9 mouse cellular contexts compared by ENCODE assay signal in genomic region chr17:56950915-56951314, GRCm38 (mm10). TPM values are rescaled to one million over a fixed set of nuclear protein-coding genes. Genes with fewer than 3 reads are reported as not detected.
DNase-seq lines count a peak whose midpoint lies in the region; ATAC-seq and TF ChIP-seq lines count a peak whose summit lies in the region.
"Had no signal": no experiment of that assay in that cellular context is flagged by ENCODE, and none has a peak within 500 bp of the region (broad histone marks: within the 10 kb centered on the region; RNA-seq: fewer than 3 reads in every experiment).

No protein-coding gene starts in this region.

- no peak overlapping the region for H3K4me2 ChIP-seq in stomach, postnatal 0 days (replicated peaks; ENCODE audit: low read depth)
- H3K4me2 ChIP-seq: liver, embryonic 15.5 days had no signal

- ATAC-seq in stomach, postnatal 0 days (ENCODE audit: low FRiP score, low TSS enrichment): no peak

- no peak for TF ChIP-seq EP300 in stomach, postnatal 0 days (optimal IDR thresholded peaks at IDR 0.05)

- H3K9me3 ChIP-seq in stomach, postnatal 0 days (ENCODE audit: control insufficient read depth, low read length): no peaks in the 10 kb centered on the region
- H3K9me3 ChIP-seq: liver, embryonic 15.5 days had no signal

- no peak overlapping the region for H3K9ac ChIP-seq in stomach, postnatal 0 days (ENCODE audit: low read length)
- H3K9ac ChIP-seq: liver, embryonic 15.5 days had no signal

- no peaks in the 10 kb centered on the region for H3K27me3 ChIP-seq in testis, adult 2 months (ENCODE audit: control insufficient read depth, insufficient read depth, low read length)
- no peaks in the 10 kb centered on the region for H3K27me3 ChIP-seq in stomach, postnatal 0 days (ENCODE audit: control insufficient read depth, insufficient read depth, low read length)

- intact Hi-C loops in gastrocnemius, adult 2 months (cut with DNase I): loop anchor here (1.0 to 2.0 kb wide), 2 partner anchors 54 to 142 kb away; no protein-coding TSS in a partner anchor
- intact Hi-C loops in heart, postnatal 36 days (cut with DNase I): loop anchor here (1.0 to 2.0 kb wide), 2 partner anchors 54 to 142 kb away; no protein-coding TSS in a partner anchor

- no peaks in the 10 kb centered on the region for H3K4me1 ChIP-seq in testis, adult 2 months (ENCODE audit: control insufficient read depth, insufficient read depth, low read length)
- H3K4me1 ChIP-seq in stomach, postnatal 0 days (replicated peaks; ENCODE audit: control insufficient read depth, insufficient read depth): no peaks in the 10 kb centered on the region
- H3K4me1 ChIP-seq: liver, embryonic 15.5 days had no signal

- no peak overlapping the region for H3K27ac ChIP-seq in gastrocnemius, adult 2 months
- H3K27ac ChIP-seq in testis, adult 2 months (ENCODE audit: control insufficient read depth, insufficient read depth, low read depth, low read length): no peak overlapping the region
- no peak overlapping the region for H3K27ac ChIP-seq in stomach, postnatal 0 days (replicated peaks)
- H3K27ac ChIP-seq: liver, embryonic 15.5 days had no signal

- peak; percentile 74 for DNase-seq in gastrocnemius, adult 2 months
- DNase-seq in gastrocnemius, postnatal 4 days (ENCODE audit: low spot score in 2 of 2): no peak
- DNase-seq in testis, postnatal 14 days (ENCODE audit: low spot score): no peak
- DNase-seq in cerebellum, adult 9-11 months: peak; percentile 57
- DNase-seq in heart, postnatal 36 days: peak; percentile 57 to 74
- DNase-seq in lung, postnatal 25 days (ENCODE audit: low spot score): peak; percentile 64
- peak; percentile 61 for DNase-seq in stomach, postnatal 0 days (ENCODE audit: low spot score)

- no peak for TF ChIP-seq POLR2A in testis, adult 2 months (IDR thresholded peaks at IDR 0.05; ENCODE audit: control insufficient read depth, low read depth, low read length)

- H3K36me3 ChIP-seq in testis, adult 2 months (ENCODE audit: control insufficient read depth, insufficient read depth, low read length): no peaks in the 10 kb centered on the region
- no peaks in the 10 kb centered on the region for H3K36me3 ChIP-seq in stomach, postnatal 0 days (ENCODE audit: control insufficient read depth, insufficient read depth, low read length)
- H3K36me3 ChIP-seq: liver, embryonic 15.5 days had no signal

- no peak overlapping the region for H3K4me3 ChIP-seq in gastrocnemius, adult 2 months
- H3K4me3 ChIP-seq in testis, adult 2 months (ENCODE audit: control insufficient read depth, low read depth, low read length): no peak overlapping the region
- no peak overlapping the region for H3K4me3 ChIP-seq in stomach, postnatal 0 days (ENCODE audit: low read depth, low read length)
- H3K4me3 ChIP-seq: liver, embryonic 15.5 days had no signal

- WGBS in stomach, postnatal 0 days: 19% methylated on average over 3 of the region's 3 CpGs

- TF ChIP-seq CTCF in gastrocnemius, adult 2 months (IDR thresholded peaks at IDR 0.05): peak; percentile 96
- peak; percentile 91 for TF ChIP-seq CTCF in testis, adult 2 months (IDR thresholded peaks at IDR 0.05; ENCODE audit: control insufficient read depth, insufficient read depth, insufficient replicate concordance, low read depth, low read length)
- peak; percentile 81 for TF ChIP-seq CTCF in stomach, postnatal 0 days (IDR thresholded peaks at IDR 0.05; ENCODE audit: low read depth)

RNA-seq across cellular contexts. Expression of gene Mllt1, which starts 15.7 kb away (rescaled TPM):
- 10 to 100 TPM; 20.3 to 21.2 TPM for total RNA-seq in gastrocnemius, adult 2 months (2021)
- 10 to 100 TPM; 23.9 to 27.2 TPM for total RNA-seq in gastrocnemius, postnatal 4 days (2021)
- polyA plus RNA-seq in testis, adult 2 months (2012; rRNA removed): 60.6 and 73.5 TPM in 2 replicates
- 10 to 100 TPM; 23.9 to 25.9 TPM for total RNA-seq in heart, postnatal 36 days (2021)
- polyA plus RNA-seq in stomach, postnatal 0 days (2015; fragmentation: Nextera tagmentation; extraction: Ambion mirVana): 13.7 and 15.3 TPM in 2 replicates

RNA-seq across cellular contexts. Expression of gene Acer1, which starts 31.0 kb away (rescaled TPM):
- total RNA-seq in gastrocnemius, adult 2 months (2021): not detected
- not detected for total RNA-seq in gastrocnemius, postnatal 4 days (2021)
- not detected in 2 replicates for polyA plus RNA-seq in testis, adult 2 months (2012; rRNA removed)
- total RNA-seq in heart, postnatal 36 days (2021): not detected
- 13.5 and 15.8 TPM in 2 replicates for polyA plus RNA-seq in stomach, postnatal 0 days (2015; fragmentation: Nextera tagmentation; extraction: Ambion mirVana)
- polyA plus RNA-seq: liver, embryonic 15.5 days had no signal

RNA-seq across cellular contexts. Expression of gene Clpp, which starts 39.2 kb away (rescaled TPM):
- total RNA-seq in gastrocnemius, adult 2 months (2021): 10 to 100 TPM; 33.8 to 40.7 TPM
- total RNA-seq in gastrocnemius, postnatal 4 days (2021): 10 to 100 TPM; 35.6 to 41.4 TPM
- 31.1 and 33.7 TPM in 2 replicates for polyA plus RNA-seq in testis, adult 2 months (2012; rRNA removed)
- 10 to 100 TPM; 79.5 to 80.4 TPM for total RNA-seq in heart, postnatal 36 days (2021)
- 87.0 and 88.6 TPM in 2 replicates for polyA plus RNA-seq in stomach, postnatal 0 days (2015; fragmentation: Nextera tagmentation; extraction: Ambion mirVana)

RNA-seq across cellular contexts. Expression of gene Alkbh7, which starts 46.2 kb away (rescaled TPM):
- total RNA-seq in gastrocnemius, adult 2 months (2021): 10 to 100 TPM; 21.8 to 30.4 TPM
- total RNA-seq in gastrocnemius, postnatal 4 days (2021): 10 to 100 TPM; 36.6 to 37.0 TPM
- polyA plus RNA-seq in testis, adult 2 months (2012; rRNA removed): 30.2 and 35.7 TPM in 2 replicates
- 10 to 100 TPM; 67.5 to 69.9 TPM for total RNA-seq in heart, postnatal 36 days (2021)
- polyA plus RNA-seq in stomach, postnatal 0 days (2015; fragmentation: Nextera tagmentation; extraction: Ambion mirVana): 28.7 and 32.5 TPM in 2 replicates

RNA-seq across cellular contexts. Expression of gene Pspn, which starts 48.9 kb away (rescaled TPM):
- total RNA-seq in gastrocnemius, adult 2 months (2021): not detected
- not detected for total RNA-seq in gastrocnemius, postnatal 4 days (2021)
- polyA plus RNA-seq in testis, adult 2 months (2012; rRNA removed): not detected in 2 replicates
- total RNA-seq in heart, postnatal 36 days (2021): not detected
- not detected in 2 replicates for polyA plus RNA-seq in stomach, postnatal 0 days (2015; fragmentation: Nextera tagmentation; extraction: Ambion mirVana)
- polyA plus RNA-seq: liver, embryonic 15.5 days had no signal

Comparison
In these comparisons a context has a peak if more than half of its experiments do, and no peak if none do; other contexts are left out.
1. DNase-seq: peak in gastrocnemius, adult 2 months (single experiment), cerebellum, adult 9-11 months (single experiment), heart, postnatal 36 days (2 of 2), lung, postnatal 25 days (single experiment) and stomach, postnatal 0 days (single experiment); none in gastrocnemius, postnatal 4 days (0 of 2) and testis, postnatal 14 days (single experiment).
2. Peak in every context shown above with its lines, with median percentiles within 50 percentile points of each other: CTCF ChIP-seq.